Comparison of ENCODE assay signal across 17 mouse cellular contexts in genomic region chr5:31021790-31022189, GRCm38 (mm10). TPM values are rescaled to one million over a fixed set of nuclear protein-coding genes. Genes with fewer than 3 reads are reported as not detected.
"Had no signal": no experiment of that assay in that cellular context is flagged by ENCODE, and none has a peak within 500 bp of the region (broad histone marks: within the 10 kb centered on the region; RNA-seq: fewer than 3 reads in every experiment).

No protein-coding gene starts in this region.

RNA-seq across cellular contexts. Expression of gene Tcf23, which starts 53.3 kb away (rescaled TPM):
- total RNA-seq: megakaryocyte progenitor cell, adult 5-6 weeks; megakaryocyte, adult 5-6 weeks; megakaryocyte-erythroid progenitor cell, adult 5-6 weeks; midbrain, postnatal 0 days; monocyte, adult 5-6 weeks had no signal
- polyA plus RNA-seq: limb, embryonic 10.5 days; limb, embryonic 11.5 days; limb, embryonic 12.5 days; limb, embryonic 13.5 days; macrophage; midbrain, embryonic 11.5 days; midbrain, embryonic 12.5 days; midbrain, embryonic 13.5 days; midbrain, embryonic 16.5 days; neural tube, embryonic 11.5 days; neural tube, embryonic 12.5 days; neural tube, embryonic 13.5 days had no signal
